Mouse (Mus musculus) limb, embryonic 10.5 days (tissue): ENCODE results near the gene Wdr35. TPM values are rescaled to one million over a fixed set of nuclear protein-coding genes. Genes with fewer than 3 reads are reported as not detected.

Experiments used
- DNase-seq: peaks from one replicate; pipeline ENCODE4 v3.0.0-alpha.2; 2017; ENCODE audit warnings: low spot score
- H3K27ac ChIP-seq: fragments of 300-500 bp; sonication (generic); 2 replicates; pipeline ENCODE4 v1.5.1; 2016; ENCODE audit warnings: mild to moderate bottlenecking
- H3K27me3 ChIP-seq: fragments of 300-500 bp; sonication (generic); 2 replicates; pipeline ENCODE4 v1.6.1; 2016; ENCODE audit warnings: low read depth, mild to moderate bottlenecking; ENCODE audit not compliant: poor library complexity, severe bottlenecking
- H3K36me3 ChIP-seq: fragments of 300-500 bp; sonication (generic); 2 replicates; pipeline ENCODE4 v1.6.1; 2016; ENCODE audit warnings: mild to moderate bottlenecking, moderate library complexity
- H3K4me1 ChIP-seq: fragments of 300-500 bp; sonication (generic); 2 replicates; pipeline ENCODE4 v1.6.1; 2016
- H3K4me3 ChIP-seq: fragments of 300-500 bp; sonication (generic); 2 replicates; pipeline ENCODE4 v1.5.1; 2016; ENCODE audit warnings: mild to moderate bottlenecking, moderate library complexity
- H3K9me3 ChIP-seq: fragments of 300-500 bp; sonication (generic); replicated peaks from 2 replicates; pipeline ENCODE4 v1.6.1; 2016; ENCODE audit warnings: mild to moderate bottlenecking
- WGBS: fragments of 180-500 bp; shearing (Covaris S2); methylation state at CpG from one replicate; pipeline ENCODE4 v1.1.7; 2016; 5-methylcytosine and 5-hydroxymethylcytosine counted together
- polyA plus RNA-seq: library from polyadenylated mRNA; unstranded; fragments of >200 nt; fragmentation: Nextera tagmentation; extraction: Ambion mirVana; gene quantifications from 2 replicates; pipeline ENCODE4 v1.2.1, GENCODE M21; 2016

Wdr35 gene
- polyA plus RNA-seq, 1 experiment from 2014 or later, result 27.3 TPM

- no peaks in the 10 kb centered on the region for H3K9me3 ChIP-seq
- no peak overlapping the region for H3K4me3 ChIP-seq
- 89% methylated on average over 1 of the region's 1 CpGs for WGBS
- no peaks in the 10 kb centered on the region for H3K36me3 ChIP-seq
- DNase-seq, result no peak
- 0 out of 2 replicates have a peak, but pooled peaks cover 4% of the 10 kb centered on the region for H3K4me1 ChIP-seq
- no peaks in the 10 kb centered on the region for H3K27me3 ChIP-seq
- H3K27ac ChIP-seq, result no peak overlapping the region
Observed at GRCm38 (mm10) chr12:9071058-9071457, 97.4 kb downstream of the Wdr35 start.

- no peak for DNase-seq
- H3K4me3 ChIP-seq, result no peak overlapping the region
- WGBS, result 44% methylated on average over 4 of the region's 4 CpGs
- H3K36me3 ChIP-seq, result no peaks in the 10 kb centered on the region
- H3K9me3 ChIP-seq, result no peaks in the 10 kb centered on the region
- H3K4me1 ChIP-seq, result 0 out of 2 replicates have a peak, but pooled peaks cover 4% of the 10 kb centered on the region
- H3K27ac ChIP-seq, result no peak overlapping the region
- H3K27me3 ChIP-seq, result no peaks in the 10 kb centered on the region
Observed at GRCm38 (mm10) chr12:9071493-9071892, 97.8 kb downstream of the Wdr35 start.

GRCm38 (mm10) chr12:9077554-9078125, 103.9 kb downstream of the Wdr35 start:
- Histone ChIP-seq H3K4me3 (no peak overlapping the region), H3K27ac (no peak overlapping the region), H3K36me3 (no peaks in the 10 kb centered on the region), H3K4me1 (no peaks in the 10 kb centered on the region), H3K27me3 (no peaks in the 10 kb centered on the region), H3K9me3 (no peaks in the 10 kb centered on the region)
- 96% methylated on average over 3 of the region's 3 CpGs for WGBS
- DNase-seq, result no peak

Other genes with a start within 250 kb of the Wdr35 start
- 245 and 261 TPM in 2 replicates for gene Sdc1, start 202.6 kb upstream of the Wdr35 start, polyA plus RNA-seq
- 156 and 185 TPM in 2 replicates for gene Laptm4a, start 52.2 kb upstream of the Wdr35 start, polyA plus RNA-seq
- gene Matn3, start 26.0 kb upstream of the Wdr35 start, polyA plus RNA-seq, result 5.2 and 5.4 TPM in 2 replicates
- gene Ttc32, start 56.1 kb downstream of the Wdr35 start, polyA plus RNA-seq, result 14.8 and 15.0 TPM in 2 replicates